Mouse (Mus musculus) forebrain, embryonic 10.5 days (tissue): ENCODE data around the gene Zfp108. TPM values are rescaled to one million over a fixed set of nuclear protein-coding genes. Genes with fewer than 3 reads are reported as not detected.

Source experiments
- polyA plus RNA-seq: library from polyadenylated mRNA; unstranded; fragments of >200 nt; fragmentation: Nextera tagmentation; extraction: Ambion mirVana; gene quantifications from 2 replicates; pipeline ENCODE4 v1.2.1, GENCODE M21; 2016

Gene Zfp108
- polyA plus RNA-seq, 1 experiment from 2014 or later: 2.7 TPM

Other genes with a start within 250 kb of the Zfp108 start
- not detected in 2 replicates for gene Vmn1r183, start 201.5 kb upstream of the Zfp108 start, polyA plus RNA-seq
- gene Zfp180, start 172.9 kb upstream of the Zfp108 start, polyA plus RNA-seq: 27.9 and 28.4 TPM in 2 replicates
- 3.3 and 4.0 TPM in 2 replicates for gene Zfp112, start 142.5 kb upstream of the Zfp108 start, polyA plus RNA-seq
- gene Zfp235, start 120.6 kb upstream of the Zfp108 start, polyA plus RNA-seq: 12.3 and 13.1 TPM in 2 replicates
- gene Zfp114, start 79.7 kb upstream of the Zfp108 start, polyA plus RNA-seq: 4.9 and 6.3 TPM in 2 replicates
- gene Zfp111, start 43.4 kb upstream of the Zfp108 start, polyA plus RNA-seq: 9.2 and 11.3 TPM in 2 replicates
- gene Zfp109, start 17.2 kb upstream of the Zfp108 start, polyA plus RNA-seq: 5.4 and 7.1 TPM in 2 replicates
- gene Zfp93, start 15.6 kb downstream of the Zfp108 start, polyA plus RNA-seq: 7.1 and 9.6 TPM in 2 replicates
- 39.6 and 41.9 TPM in 2 replicates for gene Zfp61, start 46.4 kb downstream of the Zfp108 start, polyA plus RNA-seq
- gene Zfp94, start 61.9 kb downstream of the Zfp108 start, polyA plus RNA-seq: 12.9 and 13.2 TPM in 2 replicates
- 0.17 TPM in 1 of 2 replicates, not detected in the other for gene Tescl, start 79.1 kb downstream of the Zfp108 start, polyA plus RNA-seq
- gene Lypd5, start 94.4 kb downstream of the Zfp108 start, polyA plus RNA-seq: not detected in 2 replicates
- gene Kcnn4, start 115.5 kb downstream of the Zfp108 start, polyA plus RNA-seq: 3.8 and 5.1 TPM in 2 replicates
- 26.5 and 28.5 TPM in 2 replicates for gene Smg9, start 144.8 kb downstream of the Zfp108 start, polyA plus RNA-seq
- not detected in 2 replicates for gene Irgc1, start 197.5 kb downstream of the Zfp108 start, polyA plus RNA-seq
- gene Plaur, start 207.7 kb downstream of the Zfp108 start, polyA plus RNA-seq: 1.1 and 1.3 TPM in 2 replicates
- 9.3 and 10.0 TPM in 2 replicates for gene Cadm4, start 227.2 kb downstream of the Zfp108 start, polyA plus RNA-seq